Mouse (Mus musculus) yolk sac, embryonic 10.5 days (tissue): Measurements from ENCODE around the gene Canx.

Experiments used
- DNase-seq: peaks from one replicate; pipeline ENCODE4 v3.0.0-alpha.2; 2017; ENCODE audit warnings: low spot score

Canx gene

DNA sequence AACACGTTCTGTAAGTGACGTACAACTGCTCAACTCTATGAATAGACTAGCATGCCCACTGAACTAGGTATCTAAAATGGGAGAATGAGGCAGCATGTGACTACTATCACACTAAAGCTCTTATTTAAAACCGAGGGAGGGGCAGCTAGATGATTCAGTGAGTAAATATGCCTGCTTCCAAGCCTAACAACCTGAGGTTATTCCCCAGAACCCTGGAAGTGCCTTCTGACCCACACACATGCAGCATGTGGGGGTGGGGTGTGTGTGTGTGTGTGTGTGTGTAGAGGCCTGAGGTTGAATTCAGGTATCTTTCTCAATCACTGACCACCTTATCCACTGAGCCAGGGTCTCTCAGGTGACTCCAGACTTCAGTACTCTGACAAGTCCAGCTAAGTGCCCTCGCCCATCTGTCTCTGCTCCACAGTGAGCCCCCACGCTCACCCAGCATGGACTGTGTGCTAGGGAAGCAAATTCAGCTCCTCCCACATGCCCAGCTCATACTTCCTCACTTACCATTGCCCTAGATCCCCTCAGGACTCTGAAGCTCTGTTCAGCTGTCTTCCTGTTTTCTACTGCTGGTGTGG is 49.8 kb downstream of the Canx start:
- no peak for DNase-seq

GRCm38 (mm10) chr11:50275077-50275476 is 50.4 kb downstream of the Canx start:
- DNase-seq, result no peak

- DNase-seq, result no peak
These were observed 52.7 kb downstream of the Canx start for GRCm38 (mm10) chr11:50272819-50273218.

DNA sequence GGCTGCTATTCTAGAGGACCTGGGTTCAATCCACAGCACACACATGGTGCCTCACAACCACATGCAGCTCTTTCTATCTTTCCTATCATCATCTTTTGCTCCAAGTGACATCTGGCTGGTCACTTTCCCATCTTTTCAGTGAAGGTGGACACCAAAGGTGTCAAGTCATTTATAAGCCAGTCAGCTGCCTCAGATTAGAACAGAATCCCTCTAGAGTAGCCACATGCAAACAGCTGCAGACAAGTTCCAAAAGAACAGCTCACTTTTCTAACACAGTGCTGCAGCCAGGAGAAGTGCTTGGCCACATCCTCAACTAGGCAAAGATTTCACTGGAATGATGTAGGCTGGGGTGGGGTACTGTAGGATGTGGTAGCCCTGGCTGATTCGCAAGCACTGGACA is 55.6 kb downstream of the Canx start:
- no peak for DNase-seq

- no peak for DNase-seq
These were observed 56.3 kb downstream of the Canx start for GRCm38 (mm10) chr11:50269163-50269562.

- no peak for DNase-seq
These were observed 58.5 kb downstream of the Canx start for GRCm38 (mm10) chr11:50266997-50267396.

- DNase-seq, result peak; percentile 60
These were observed 59.5 kb downstream of the Canx start for GRCm38 (mm10) chr11:50265931-50266330.

DNA sequence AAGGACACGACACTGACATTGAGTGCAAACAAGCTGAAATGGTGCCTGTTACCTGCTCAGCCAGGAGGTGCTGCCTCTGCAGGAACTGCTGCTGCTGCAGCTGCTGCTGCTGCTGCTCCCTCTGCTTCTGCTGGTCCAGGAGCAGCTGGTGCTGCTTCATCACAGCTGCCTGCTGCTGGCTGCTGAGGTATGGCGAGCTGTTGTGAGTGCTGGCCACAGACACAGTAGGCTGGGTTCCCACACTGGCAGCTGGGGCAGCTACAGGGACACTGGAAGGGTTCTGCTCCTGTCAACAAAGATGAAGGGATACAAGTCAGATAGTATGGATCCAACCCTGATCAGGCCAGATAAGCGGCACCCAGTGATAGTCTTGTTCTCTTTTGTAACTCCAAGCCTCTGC is 62.3 kb downstream of the Canx start:
- DNase-seq, result no peak

- no peak for DNase-seq
These were observed 63.5 kb downstream of the Canx start for GRCm38 (mm10) chr11:50262020-50262419.

GRCm38 (mm10) chr11:50258310-50258709 is 67.2 kb downstream of the Canx start:
- DNase-seq, result no peak

GRCm38 (mm10) chr11:50256615-50257014 is 68.9 kb downstream of the Canx start:
- DNase-seq, result no peak

DNA sequence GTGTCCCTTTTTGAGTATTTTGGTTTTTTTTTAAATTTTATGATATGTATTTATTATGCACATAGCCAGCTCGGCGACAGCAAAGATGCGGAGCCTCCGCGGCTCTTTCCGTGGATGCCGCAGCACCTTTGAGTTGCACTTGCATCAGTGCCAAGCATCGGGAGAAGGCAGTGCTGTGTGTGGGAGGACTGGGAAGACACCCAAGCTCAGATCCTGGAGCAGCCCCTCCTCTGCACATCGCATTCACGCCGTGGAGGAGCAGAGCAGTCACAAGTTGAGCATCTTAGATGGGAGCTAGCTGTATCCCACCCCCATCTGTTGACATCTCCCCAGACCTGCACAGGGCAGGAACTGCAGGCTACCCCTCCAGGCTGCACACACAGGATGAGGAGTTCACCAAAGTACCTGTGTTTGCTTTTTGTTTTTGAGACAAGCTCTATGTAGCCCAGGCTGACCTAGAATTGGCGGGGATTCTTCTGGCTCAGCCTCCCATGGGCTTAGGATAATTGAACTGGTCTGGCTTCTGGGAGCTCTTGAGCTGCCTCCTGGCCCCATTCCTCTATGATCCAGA is 71.4 kb downstream of the Canx start:
- no peak for DNase-seq

- no peak for DNase-seq
These were observed 72.1 kb downstream of the Canx start for GRCm38 (mm10) chr11:50253393-50253792.

- DNase-seq, result no peak
These were observed 72.7 kb downstream of the Canx start for GRCm38 (mm10) chr11:50252684-50253265.

GRCm38 (mm10) chr11:50252166-50252565 is 73.3 kb downstream of the Canx start:
- peak; percentile 80 for DNase-seq

DNA sequence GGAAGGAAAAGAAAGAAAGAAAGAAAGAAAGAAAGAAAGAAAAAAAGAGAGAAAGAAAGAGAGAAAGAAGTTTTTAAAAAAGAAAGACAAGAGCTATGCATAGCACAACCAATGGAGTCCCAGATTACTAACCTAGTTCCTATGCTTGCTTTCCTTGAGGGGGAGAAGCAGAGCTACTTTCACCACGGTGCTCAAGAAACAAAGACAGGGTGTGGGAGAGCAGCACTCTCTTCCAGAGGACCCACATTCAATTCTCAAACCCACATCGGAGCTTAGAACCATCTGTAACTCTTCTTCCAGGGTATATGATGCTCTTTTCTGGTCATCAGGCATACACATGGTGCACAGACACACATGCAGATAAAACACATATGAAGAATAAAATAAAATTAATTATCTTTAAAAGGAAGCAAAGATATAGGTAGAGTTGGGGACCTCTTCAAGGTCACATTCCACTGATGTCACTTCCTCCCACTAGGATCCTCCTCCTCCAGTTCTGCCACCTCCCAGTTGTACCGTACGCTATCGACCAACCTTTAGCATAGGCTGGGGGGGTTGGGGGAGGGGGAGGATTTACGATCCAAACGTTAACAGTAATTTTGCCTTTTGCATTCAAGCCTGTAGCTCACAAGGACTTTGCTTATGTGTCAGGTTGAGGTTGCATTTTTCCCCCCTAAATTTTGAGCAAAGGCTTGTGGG is 76.9 kb downstream of the Canx start:
- no peak for DNase-seq

GRCm38 (mm10) chr11:50245269-50245668 is 80.2 kb downstream of the Canx start:
- no peak for DNase-seq
